Mouse (Mus musculus) kidney, postnatal 0 days (tissue): Measurements from ENCODE around the gene Itgb3bp. TPM values are rescaled to one million over a fixed set of nuclear protein-coding genes. Genes with fewer than 3 reads are reported as not detected.

Experiments used
- ATAC-seq: fragments of 200-750 bp; cut with Nextera tagmentation; replicated peaks from 2 replicates; pipeline ENCODE4 v1.8.0; 2017; ENCODE audit warnings: low read depth, moderate number of reproducible peaks, moderate TSS enrichment, moderate library complexity; ENCODE audit not compliant: low FRiP score
- DNase-seq: peaks from one replicate; pipeline ENCODE4 v3.0.0-alpha.2; 2016; ENCODE audit warnings: low spot score
- H3K27ac ChIP-seq: fragments of 300-500 bp; sonication (generic); 2 replicates; pipeline ENCODE4 v1.5.1; 2014; ENCODE audit warnings: mild to moderate bottlenecking
- H3K27me3 ChIP-seq: fragments of 300-500 bp; sonication (generic); 2 replicates; pipeline ENCODE4 v1.6.1; 2014; ENCODE audit warnings: low read length, mixed read lengths; ENCODE audit not compliant: insufficient read depth
- H3K36me3 ChIP-seq: fragments of 300-500 bp; sonication (generic); 2 replicates; pipeline ENCODE4 v1.6.1; 2014; ENCODE audit warnings: low read length, mixed read lengths; ENCODE audit not compliant: insufficient read depth
- H3K4me1 ChIP-seq: fragments of 300-500 bp; sonication (generic); replicated peaks from 2 replicates; pipeline ENCODE4 v1.6.1; 2014; ENCODE audit warnings: antibody characterized with exemption, low read length, mixed read lengths; ENCODE audit not compliant: insufficient read depth
- H3K4me2 ChIP-seq: fragments of 300-500 bp; sonication (generic); 2 replicates; pipeline ENCODE4 v1.6.1; 2014; ENCODE audit warnings: mild to moderate bottlenecking, low read length, moderate library complexity, mixed read lengths
- H3K4me3 ChIP-seq: fragments of 300-500 bp; sonication (generic); replicated peaks from 2 replicates; pipeline ENCODE4 v1.5.1; 2014; ENCODE audit warnings: low read depth, low read length
- H3K9ac ChIP-seq: fragments of 300-500 bp; sonication (generic); 2 replicates; pipeline ENCODE4 v1.6.1; 2014; ENCODE audit warnings: low read depth, low read length
- H3K9me3 ChIP-seq: fragments of 300-500 bp; sonication (generic); replicated peaks from 2 replicates; pipeline ENCODE4 v1.6.1; 2016; ENCODE audit warnings: low read length, inconsistent platforms, mixed read lengths
- CTCF ChIP-seq: IDR thresholded peaks from 2 replicates; pipeline ENCODE4 v1.5.1; 2016; ENCODE audit warnings: antibody characterized with exemption, low read depth, mild to moderate bottlenecking, moderate library complexity
- WGBS: fragments of 180-500 bp; shearing (Covaris S2); extraction: QIAGEN DNeasy Blood & Tissue Kit; methylation state at CpG from one replicate; pipeline ENCODE4 v1.1.7; 2014; 5-methylcytosine and 5-hydroxymethylcytosine counted together
- polyA plus RNA-seq: library from polyadenylated mRNA; unstranded; fragments of >200 nt; fragmentation: Nextera tagmentation; extraction: Ambion mirVana; gene quantifications from 2 replicates; pipeline ENCODE4 v1.2.1, GENCODE M21; 2015

Itgb3bp gene
- polyA plus RNA-seq, 1 experiment from 2014 or later = 38.3 TPM

- no peak overlapping the region for H3K4me3 ChIP-seq
- TF ChIP-seq CTCF = no peak
- WGBS = 68% methylated on average over 5 of the region's 5 CpGs
- no peak overlapping the region for H3K4me2 ChIP-seq
- ATAC-seq (no peak), DNase-seq (peak; percentile 53)
- H3K27me3 ChIP-seq = no peaks in the 10 kb centered on the region
- H3K4me1 ChIP-seq = no peaks in the 10 kb centered on the region
- H3K36me3 ChIP-seq = no peaks in the 10 kb centered on the region
- no peaks in the 10 kb centered on the region for H3K9me3 ChIP-seq
- no peak overlapping the region for H3K27ac ChIP-seq
- no peak overlapping the region for H3K9ac ChIP-seq
Measured at GRCm38 (mm10) chr4:99770555-99770954, 159.1 kb downstream of the Itgb3bp start.

GRCm38 (mm10) chr4:99766753-99767152 is 162.9 kb downstream of the Itgb3bp start:
- peak; percentile 29 for DNase-seq
- WGBS = 61% methylated on average over 1 of the region's 1 CpGs
- no peak for ATAC-seq

GRCm38 (mm10) chr4:99766303-99766702 is 163.3 kb downstream of the Itgb3bp start:
- TF ChIP-seq CTCF = no peak
- Histone ChIP-seq H3K27me3 (no peaks in the 10 kb centered on the region), H3K9ac (no peak overlapping the region), H3K9me3 (no peaks in the 10 kb centered on the region), H3K4me2 (no peak overlapping the region), H3K4me1 (no peaks in the 10 kb centered on the region), H3K27ac (no peak overlapping the region), H3K4me3 (no peak overlapping the region), H3K36me3 (no peaks in the 10 kb centered on the region)
- DNase-seq = no peak
- WGBS = 71% methylated on average over 5 of the region's 5 CpGs
- no peak for ATAC-seq

More at GRCm38 (mm10) chr4:99766753-99767152, 162.9 kb downstream of the Itgb3bp start:
- Histone ChIP-seq H3K27ac (no peak overlapping the region), H3K9ac (no peak overlapping the region), H3K4me2 (no peak overlapping the region), H3K4me1 (no peaks in the 10 kb centered on the region), H3K27me3 (no peaks in the 10 kb centered on the region), H3K4me3 (no peak overlapping the region), H3K9me3 (no peaks in the 10 kb centered on the region), H3K36me3 (no peaks in the 10 kb centered on the region)
- peak; percentile 65 for TF ChIP-seq CTCF

- ATAC-seq (no peak), DNase-seq (no peak)
- no peak overlapping the region for H3K27ac ChIP-seq
- no peak overlapping the region for H3K9ac ChIP-seq
- no peaks in the 10 kb centered on the region for H3K27me3 ChIP-seq
- no peaks in the 10 kb centered on the region for H3K4me1 ChIP-seq
- no peaks in the 10 kb centered on the region for H3K9me3 ChIP-seq
- H3K4me2 ChIP-seq = no peak overlapping the region
- H3K36me3 ChIP-seq = no peaks in the 10 kb centered on the region
- TF ChIP-seq CTCF = no peak
- WGBS = 86% methylated on average over 5 of the region's 5 CpGs
- H3K4me3 ChIP-seq = no peak overlapping the region
Measured at GRCm38 (mm10) chr4:99752426-99752825, 177.2 kb downstream of the Itgb3bp start.

- H3K9ac ChIP-seq = no peak overlapping the region
- no peak for TF ChIP-seq CTCF
- no peaks in the 10 kb centered on the region for H3K36me3 ChIP-seq
- no peak overlapping the region for H3K4me2 ChIP-seq
- WGBS = 65% methylated on average over 7 of the region's 7 CpGs
- no peaks in the 10 kb centered on the region for H3K27me3 ChIP-seq
- H3K9me3 ChIP-seq = no peaks in the 10 kb centered on the region
- H3K4me1 ChIP-seq = no peaks in the 10 kb centered on the region
- ATAC-seq = no peak
- DNase-seq = no peak
- H3K27ac ChIP-seq = no peak overlapping the region
- H3K4me3 ChIP-seq = no peak overlapping the region
Measured at GRCm38 (mm10) chr4:99739836-99740235, 189.8 kb downstream of the Itgb3bp start.

GRCm38 (mm10) chr4:99725914-99726451 is 203.6 kb downstream of the Itgb3bp start:
- H3K36me3 ChIP-seq = peaks cover 33% of the 10 kb centered on the region; the same call in 1 of the 2 replicates
- no peak overlapping the region for H3K27ac ChIP-seq
- H3K27me3 ChIP-seq = no peaks in the 10 kb centered on the region
- H3K9me3 ChIP-seq = no peaks in the 10 kb centered on the region
- no peak overlapping the region for H3K9ac ChIP-seq
- no peak overlapping the region for H3K4me2 ChIP-seq
- 92% methylated on average over 8 of the region's 8 CpGs for WGBS
- H3K4me3 ChIP-seq = no peak overlapping the region
- no peak for DNase-seq
- no peak for ATAC-seq
- H3K4me1 ChIP-seq = no peaks in the 10 kb centered on the region
- TF ChIP-seq CTCF = no peak

- DNase-seq = no peak
- 81% methylated on average over 4 of the region's 4 CpGs for WGBS
- ATAC-seq = no peak
- H3K9me3 ChIP-seq = no peaks in the 10 kb centered on the region
- no peaks in the 10 kb centered on the region for H3K27me3 ChIP-seq
- H3K4me1 ChIP-seq = no peaks in the 10 kb centered on the region
- peaks cover 26% of the 10 kb centered on the region; the same call in 1 of the 2 replicates for H3K36me3 ChIP-seq
- no peak overlapping the region for H3K27ac ChIP-seq
- no peak overlapping the region for H3K9ac ChIP-seq
- no peak overlapping the region for H3K4me2 ChIP-seq
- H3K4me3 ChIP-seq = no peak overlapping the region
- TF ChIP-seq CTCF = no peak
Measured at GRCm38 (mm10) chr4:99724331-99724730, 205.3 kb downstream of the Itgb3bp start.
